Mouse (Mus musculus): ENCODE measurements around the gene Slc25a21.

GRCm38 (mm10) chr12:56951749-56952657 lies 245.3 kb downstream of the Slc25a21 start:
- TF ChIP-seq CTCF (conservative IDR thresholded peaks at IDR 0.05; ENCODE audit: insufficient read depth, insufficient read length, low read depth, low read length) (no peak), POLR2A (IDR thresholded peaks at IDR 0.05; ENCODE audit: low read depth, low read length) (no peak)

Data from kidney, adult 2 months (tissue).